ENCODE assay signal across 26 mouse cellular contexts in the genomic region with DNA sequence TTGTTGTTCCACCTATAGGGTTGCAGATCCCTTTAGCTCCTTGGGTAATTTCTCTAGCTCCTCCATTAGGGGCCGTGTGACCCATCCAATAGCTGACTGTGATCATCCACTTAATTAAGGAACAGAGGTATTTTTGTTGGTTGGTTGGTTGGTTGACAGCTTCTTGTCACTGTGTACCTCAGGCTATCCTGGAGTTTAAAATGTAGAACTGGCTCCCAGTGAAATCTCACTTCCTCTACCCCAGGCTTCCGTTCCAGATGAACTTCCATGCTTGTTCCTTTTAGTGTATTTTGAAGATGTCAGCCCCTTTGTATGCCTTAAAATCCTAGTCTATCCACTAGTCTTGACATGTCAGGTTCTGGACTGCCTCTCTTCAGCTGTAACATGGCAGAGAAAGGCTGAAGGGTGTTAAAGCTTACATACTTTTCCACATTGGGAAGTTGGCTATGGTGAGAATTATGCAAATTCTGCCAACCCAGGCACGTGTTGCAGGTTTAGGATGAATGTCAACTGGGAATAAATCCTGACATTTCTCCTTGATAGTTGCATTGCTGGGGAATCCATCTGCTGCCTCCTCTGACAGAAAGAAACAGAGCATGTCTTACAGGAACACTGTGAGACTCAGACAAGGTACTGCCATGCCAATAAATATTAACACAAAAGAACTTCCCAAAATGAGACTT.
DNase-seq lines count a peak whose midpoint lies in the region; ATAC-seq and TF ChIP-seq lines count a peak whose summit lies in the region.
"Had no signal": no experiment of that assay in that cellular context is flagged by ENCODE, and none has a peak within 500 bp of the region (broad histone marks: within the 10 kb centered on the region; RNA-seq: fewer than 3 reads in every experiment).

No protein-coding gene starts in this region.

- DNase-seq in forebrain, embryonic 14.5 days (ENCODE audit: low spot score): peak; percentile 56
- no peak for DNase-seq in forebrain, embryonic 10.5 days (ENCODE audit: extremely low spot score, low spot score)
- no peak for DNase-seq in cerebellum, adult 2 months
- no peak for DNase-seq in spleen, adult 12 weeks (ENCODE audit: low spot score)
- no peak for DNase-seq in T-cell, adult 2 months (ENCODE audit: low spot score)
- DNase-seq: adrenal gland, adult 2 months; adrenal gland, postnatal 14 days; B cell, adult 2 months; cerebellum, adult 11-12 months; cerebellum, adult 9-10 months; cerebellum, postnatal 25 days; gastrocnemius, postnatal 25 days; heart, adult 2 months; heart, postnatal 14 days; heart, postnatal 4 days had no signal

- H3K36me3 ChIP-seq in forebrain, embryonic 14.5 days (ENCODE audit: control insufficient read depth, insufficient read depth, low read length): no peaks in the 10 kb centered on the region
- H3K36me3 ChIP-seq in forebrain, embryonic 10.5 days (replicated peaks): no peaks in the 10 kb centered on the region
- H3K36me3 ChIP-seq: G1E; heart, embryonic 10.5 days; heart, embryonic 13.5 days had no signal

- no peaks in the 10 kb centered on the region for H3K27me3 ChIP-seq in forebrain, embryonic 14.5 days (replicated peaks; ENCODE audit: control insufficient read depth, insufficient read depth, low read length)
- peaks cover 10% of the 10 kb centered on the region for H3K27me3 ChIP-seq in forebrain, embryonic 10.5 days (ENCODE audit: poor library complexity, severe bottlenecking)
- no peaks in the 10 kb centered on the region for H3K27me3 ChIP-seq in cerebellum, adult 2 months (ENCODE audit: control insufficient read depth, insufficient read depth, low read length)
- H3K27me3 ChIP-seq: CH12.LX; heart, embryonic 13.5 days had no signal

- TF ChIP-seq CTCF in cerebellum, adult 2 months (IDR thresholded peaks at IDR 0.05; ENCODE audit: borderline replicate concordance, insufficient read depth, low read depth, low read length): no peak

- H3K4me2 ChIP-seq in forebrain, embryonic 14.5 days (ENCODE audit: low read length): no peak overlapping the region
- H3K4me2 ChIP-seq: heart, embryonic 13.5 days; hindbrain, embryonic 14.5 days had no signal

- 71% methylated on average over 3 of the region's 3 CpGs for WGBS in forebrain, embryonic 14.5 days
- WGBS in forebrain, embryonic 10.5 days: 74% methylated on average over 3 of the region's 3 CpGs
- 69% methylated on average over 3 of the region's 3 CpGs for WGBS in cerebellum, adult 2 months

- H3K4me3 ChIP-seq in forebrain, embryonic 14.5 days (ENCODE audit: low read depth, low read length): no peak overlapping the region
- no peak overlapping the region for H3K4me3 ChIP-seq in forebrain, embryonic 10.5 days
- no peak overlapping the region for H3K4me3 ChIP-seq in cerebellum, adult 2 months (replicated peaks; ENCODE audit: insufficient read depth, low read depth, low read length)
- H3K4me3 ChIP-seq: heart, adult 2 months; heart, embryonic 10.5 days; heart, embryonic 13.5 days had no signal

- no peak for TF ChIP-seq POLR2A in cerebellum, adult 2 months (IDR thresholded peaks at IDR 0.05; ENCODE audit: borderline replicate concordance, insufficient read depth, low read length)

- no peak overlapping the region for H3K27ac ChIP-seq in forebrain, embryonic 14.5 days (ENCODE audit: low read depth, low read length)
- H3K27ac ChIP-seq in forebrain, embryonic 10.5 days: no peak overlapping the region
- H3K27ac ChIP-seq in cerebellum, adult 2 months (ENCODE audit: insufficient read depth, low read length): no peak overlapping the region
- H3K27ac ChIP-seq: heart, adult 2 months; heart, embryonic 10.5 days; heart, embryonic 13.5 days; hindbrain, postnatal 0 days had no signal

- 0 out of 2 replicates have a peak, but pooled peaks cover 2% of the 10 kb centered on the region for H3K4me1 ChIP-seq in forebrain, embryonic 14.5 days (ENCODE audit: control insufficient read depth, insufficient read depth, low read length)
- peaks cover 11% of the 10 kb centered on the region for H3K4me1 ChIP-seq in forebrain, embryonic 10.5 days
- H3K4me1 ChIP-seq in cerebellum, adult 2 months (ENCODE audit: control insufficient read depth, insufficient read depth, low read length): no peaks in the 10 kb centered on the region
- H3K4me1 ChIP-seq: heart, embryonic 10.5 days; heart, embryonic 13.5 days had no signal

- no peaks in the 10 kb centered on the region for H3K9me3 ChIP-seq in forebrain, embryonic 14.5 days (replicated peaks; ENCODE audit: control insufficient read depth, low read length)
- H3K9me3 ChIP-seq in forebrain, embryonic 10.5 days: no peaks in the 10 kb centered on the region
- H3K9me3 ChIP-seq: heart, embryonic 10.5 days; heart, embryonic 13.5 days had no signal

- no peak; the same call in 1 of the 2 replicates for ATAC-seq in forebrain, embryonic 14.5 days
- ATAC-seq in common myeloid progenitor, adult 5-6 weeks (replicated peaks; ENCODE audit: low read depth, poor library complexity, severe bottlenecking): 0 out of 2 replicates have a peak, but pooled peaks have one; percentile 29
- ATAC-seq in granulocyte monocyte progenitor cell, adult 5-6 weeks (replicated peaks; ENCODE audit: poor library complexity, severe bottlenecking): peak; percentile 85
- ATAC-seq: hindbrain, postnatal 0 days; inflammation-experienced regulatory T-cells, adult 6 months; intestine, embryonic 16.5 days; Patski had no signal

- no peak overlapping the region for H3K9ac ChIP-seq in forebrain, embryonic 14.5 days (ENCODE audit: low read length)
- H3K9ac ChIP-seq: heart, embryonic 13.5 days; hindbrain, embryonic 14.5 days had no signal
